Mouse (Mus musculus): ENCODE measurements around the gene Trio. TPM values are rescaled to one million over a fixed set of nuclear protein-coding genes. Genes with fewer than 3 reads are reported as not detected.

The Trio gene
- polyA plus RNA-seq, 1 experiment from 2014 or later: 45.4 TPM

DNA sequence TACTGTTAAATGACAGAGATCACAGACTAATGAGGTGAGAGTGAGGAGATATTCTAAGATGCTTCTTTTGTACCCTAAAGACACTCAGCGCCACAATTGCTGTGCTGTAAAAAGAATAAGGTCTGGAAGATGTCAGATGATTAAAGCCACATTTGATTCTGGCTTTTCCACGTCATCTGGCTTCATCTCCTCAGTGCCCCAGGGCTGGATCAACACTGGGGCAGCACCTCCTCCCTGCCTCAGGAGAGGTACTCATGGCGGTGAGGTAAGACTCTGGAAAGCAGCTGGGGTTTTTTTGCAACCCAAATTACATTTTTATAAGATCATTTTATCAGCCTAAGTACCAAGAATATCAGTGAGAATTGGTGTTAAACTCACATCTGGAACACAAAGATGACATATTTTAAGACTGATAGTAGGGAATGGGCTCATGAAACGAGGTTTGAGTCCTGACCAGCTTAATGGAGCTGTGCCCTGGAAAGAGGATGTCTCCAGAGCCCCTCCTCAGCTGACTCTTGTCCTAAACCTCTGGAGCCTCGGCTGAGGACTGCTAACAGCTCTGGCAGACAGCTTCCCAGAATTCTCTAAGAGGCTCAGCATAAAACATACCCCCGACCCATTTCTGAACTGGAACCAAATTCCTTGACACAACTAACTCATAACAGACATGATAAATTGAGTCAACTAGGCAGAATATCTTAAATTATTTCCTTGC, 210.8 kb downstream of the Trio start:
- Histone ChIP-seq H3K4me1 (ENCODE audit: control insufficient read depth, insufficient read depth, low read length) (peaks cover 8% of the 10 kb centered on the region), H3K9me3 (replicated peaks; ENCODE audit: control insufficient read depth, low read length) (no peaks in the 10 kb centered on the region), H3K27me3 (ENCODE audit: control insufficient read depth, insufficient read depth, low read length) (no peaks in the 10 kb centered on the region), H3K27ac (replicated peaks; ENCODE audit: low read depth, low read length) (peak overlapping the region; percentile 16; the same call in 1 of the 2 replicates), H3K9ac (replicated peaks; ENCODE audit: low read length) (no peak overlapping the region), H3K4me2 (ENCODE audit: low read depth, low read length) (no peak overlapping the region), H3K4me3 (ENCODE audit: low read depth, low read length) (no peak overlapping the region), H3K36me3 (replicated peaks; ENCODE audit: control insufficient read depth, insufficient read depth, low read depth, low read length) (peaks cover 3% of the 10 kb centered on the region)
- WGBS: 49% methylated on average over 6 of the region's 6 CpGs
- peak; percentile 55 for DNase-seq (ENCODE audit: low spot score)
- no peak for ATAC-seq (replicated peaks; ENCODE audit: insufficient number of reproducible peaks, low FRiP score, low TSS enrichment, low read depth)

DNA sequence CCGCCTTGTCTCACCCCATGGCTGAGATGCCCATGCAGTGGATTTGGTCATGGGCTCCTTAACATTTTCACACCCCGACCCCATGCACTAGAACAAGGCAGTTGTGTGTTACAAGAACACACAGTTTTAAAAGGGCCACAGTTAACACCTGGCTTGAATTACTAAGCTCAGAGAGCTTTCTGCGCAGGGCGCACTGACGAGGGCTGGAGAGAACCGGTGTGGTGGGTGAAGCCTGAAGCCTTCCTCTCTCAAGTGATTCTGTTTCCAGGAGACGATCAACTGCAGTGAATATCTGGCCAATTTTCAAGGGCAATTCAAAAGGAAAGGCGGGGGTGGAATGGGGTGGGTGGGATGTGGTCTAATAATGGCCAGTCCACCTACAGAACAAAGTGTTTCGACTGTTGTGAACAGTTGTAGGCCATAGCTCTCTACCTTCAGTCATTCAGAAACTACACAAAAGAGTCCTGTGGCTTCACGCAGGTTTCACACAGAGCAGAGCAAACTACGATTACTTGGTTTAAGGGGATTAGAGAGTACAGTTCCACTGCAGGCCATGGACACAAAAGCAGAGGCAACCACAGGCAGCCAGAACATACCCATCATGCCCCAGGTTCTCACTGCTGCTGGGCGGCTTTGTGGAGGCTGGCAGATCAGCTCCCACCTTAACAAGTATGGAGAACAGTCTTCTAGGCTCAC, 214.7 kb downstream of the Trio start:
- Histone ChIP-seq H3K9me3 (replicated peaks; ENCODE audit: control insufficient read depth, low read length) (no peaks in the 10 kb centered on the region), H3K9ac (replicated peaks; ENCODE audit: low read length) (no peak overlapping the region), H3K27me3 (ENCODE audit: control insufficient read depth, insufficient read depth, low read length) (no peaks in the 10 kb centered on the region), H3K4me3 (ENCODE audit: low read depth, low read length) (no peak overlapping the region), H3K4me1 (ENCODE audit: control insufficient read depth, insufficient read depth, low read length) (peaks cover 8% of the 10 kb centered on the region), H3K27ac (replicated peaks; ENCODE audit: low read depth, low read length) (peak overlapping the region; percentile 81), H3K4me2 (ENCODE audit: low read depth, low read length) (no peak overlapping the region), H3K36me3 (replicated peaks; ENCODE audit: control insufficient read depth, insufficient read depth, low read depth, low read length) (no peaks in the 10 kb centered on the region)
- ATAC-seq (replicated peaks; ENCODE audit: insufficient number of reproducible peaks, low FRiP score, low TSS enrichment, low read depth) (no peak), DNase-seq (ENCODE audit: low spot score) (peak; percentile 76)
- 37% methylated on average over 12 of the region's 12 CpGs for WGBS

DNA sequence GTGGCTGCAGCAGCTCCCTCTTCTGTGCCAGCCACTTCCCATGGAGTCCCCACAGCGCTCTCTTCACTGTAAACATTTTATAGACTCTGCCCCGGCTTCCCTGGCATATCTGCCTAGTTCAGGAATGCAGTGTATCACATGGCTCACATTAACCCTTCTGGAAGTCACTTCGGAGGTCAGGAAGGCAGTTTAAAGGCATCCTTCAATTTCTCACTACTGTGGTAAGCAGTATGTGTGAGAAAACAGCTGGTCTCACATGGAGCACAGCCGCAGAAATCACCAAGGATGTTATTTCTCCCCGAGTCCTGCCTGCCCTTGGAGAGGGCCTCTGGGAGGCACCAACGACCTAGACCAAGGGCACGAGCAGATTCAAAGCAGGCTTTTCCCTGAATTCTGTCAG, 215.4 kb downstream of the Trio start:
- 25% methylated on average over 7 of the region's 7 CpGs for WGBS
- Histone ChIP-seq H3K36me3 (replicated peaks; ENCODE audit: control insufficient read depth, insufficient read depth, low read depth, low read length) (peaks cover 3% of the 10 kb centered on the region), H3K4me3 (ENCODE audit: low read depth, low read length) (no peak overlapping the region), H3K9me3 (replicated peaks; ENCODE audit: control insufficient read depth, low read length) (no peaks in the 10 kb centered on the region), H3K27me3 (ENCODE audit: control insufficient read depth, insufficient read depth, low read length) (no peaks in the 10 kb centered on the region), H3K4me1 (ENCODE audit: control insufficient read depth, insufficient read depth, low read length) (peaks cover 8% of the 10 kb centered on the region), H3K9ac (replicated peaks; ENCODE audit: low read length) (no peak overlapping the region), H3K27ac (replicated peaks; ENCODE audit: low read depth, low read length) (peak overlapping the region; percentile 47; the same call in 1 of the 2 replicates), H3K4me2 (ENCODE audit: low read depth, low read length) (no peak overlapping the region)
- DNase-seq (ENCODE audit: low spot score) (peak; percentile 61), ATAC-seq (replicated peaks; ENCODE audit: insufficient number of reproducible peaks, low FRiP score, low TSS enrichment, low read depth) (no peak)

DNA sequence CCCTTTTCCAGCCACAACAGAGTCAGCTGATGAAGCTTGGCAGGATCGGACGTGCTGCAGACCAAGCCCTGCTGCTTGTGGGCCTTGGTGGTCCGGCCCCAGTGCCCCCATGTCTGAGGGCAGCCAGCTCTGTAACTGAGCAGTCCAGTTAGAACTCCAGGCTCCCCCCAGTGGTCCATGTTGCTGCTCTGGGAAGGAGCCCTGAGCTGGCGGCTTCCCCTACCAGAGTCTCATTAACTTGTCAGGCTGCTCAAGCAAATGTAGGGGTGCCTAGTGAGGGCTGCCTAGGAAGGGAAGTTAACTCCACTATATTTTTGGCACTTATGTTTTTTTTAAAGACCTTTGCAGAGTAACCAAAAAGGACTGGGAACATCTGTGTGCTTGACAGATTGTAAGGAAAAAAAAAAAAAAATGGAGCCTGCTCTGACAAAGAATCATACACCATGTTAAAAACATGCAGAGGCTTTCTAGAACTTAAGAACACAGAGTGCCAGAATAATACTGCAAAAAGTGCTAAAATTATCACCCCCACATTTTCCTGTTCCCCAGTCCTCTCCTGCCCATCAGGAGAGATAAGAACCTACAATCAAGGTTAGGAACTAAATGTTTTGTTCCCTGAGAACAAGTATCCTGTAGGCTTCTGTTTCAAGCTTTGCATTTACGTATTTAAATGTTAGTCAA, 216.9 kb downstream of the Trio start:
- 37% methylated on average over 5 of the region's 5 CpGs for whole genome bisulfite sequencing
- H3K4me3 ChIP-seq (ENCODE audit: low read depth, low read length): no peak overlapping the region
- H3K36me3 ChIP-seq (replicated peaks; ENCODE audit: control insufficient read depth, insufficient read depth, low read depth, low read length): peaks cover 4% of the 10 kb centered on the region
- H3K4me2 ChIP-seq (ENCODE audit: low read depth, low read length): no peak overlapping the region
- H3K4me1 ChIP-seq (ENCODE audit: control insufficient read depth, insufficient read depth, low read length): peaks cover 11% of the 10 kb centered on the region
- no peaks in the 10 kb centered on the region for H3K9me3 ChIP-seq (replicated peaks; ENCODE audit: control insufficient read depth, low read length)
- H3K27ac ChIP-seq (replicated peaks; ENCODE audit: low read depth, low read length): peak overlapping the region; percentile 75
- H3K27me3 ChIP-seq (ENCODE audit: control insufficient read depth, insufficient read depth, low read length): no peaks in the 10 kb centered on the region
- ATAC-seq (replicated peaks; ENCODE audit: insufficient number of reproducible peaks, low FRiP score, low TSS enrichment, low read depth) (no peak; the same call in 1 of the 2 replicates), DNase-seq (ENCODE audit: low spot score) (peak; percentile 65)
- no peak overlapping the region for H3K9ac ChIP-seq (replicated peaks; ENCODE audit: low read length)

DNA sequence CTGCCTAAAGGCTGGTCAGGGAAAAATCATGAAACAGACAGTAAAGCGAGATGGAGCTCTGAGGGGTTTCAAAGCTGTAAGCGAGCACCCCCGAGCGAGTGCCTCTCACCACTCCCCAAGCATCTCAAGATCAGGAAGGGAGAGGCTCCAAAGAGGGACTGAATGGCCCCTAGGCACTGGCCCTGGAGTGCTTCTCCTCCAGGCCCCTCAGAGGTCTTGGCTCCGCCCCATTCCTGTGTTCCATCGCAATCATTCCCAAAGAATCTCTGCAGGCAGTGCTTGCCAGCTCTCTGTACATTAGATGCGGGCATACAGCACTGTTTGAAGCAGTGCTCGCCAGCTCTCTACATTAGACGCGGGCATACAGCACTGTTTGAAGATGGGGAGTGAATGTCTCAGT, 219.4 kb downstream of the Trio start:
- peaks cover 4% of the 10 kb centered on the region for H3K36me3 ChIP-seq (replicated peaks; ENCODE audit: control insufficient read depth, insufficient read depth, low read depth, low read length)
- no peaks in the 10 kb centered on the region for H3K27me3 ChIP-seq (ENCODE audit: control insufficient read depth, insufficient read depth, low read length)
- no peak overlapping the region for H3K9ac ChIP-seq (replicated peaks; ENCODE audit: low read length)
- H3K9me3 ChIP-seq (replicated peaks; ENCODE audit: control insufficient read depth, low read length): no peaks in the 10 kb centered on the region
- H3K4me1 ChIP-seq (ENCODE audit: control insufficient read depth, insufficient read depth, low read length): peaks cover 16% of the 10 kb centered on the region
- H3K27ac ChIP-seq (replicated peaks; ENCODE audit: low read depth, low read length): no peak overlapping the region
- no peak overlapping the region for H3K4me3 ChIP-seq (ENCODE audit: low read depth, low read length)
- H3K4me2 ChIP-seq (ENCODE audit: low read depth, low read length): no peak overlapping the region
- WGBS: 65% methylated on average over 10 of the region's 10 CpGs
- ATAC-seq (replicated peaks; ENCODE audit: insufficient number of reproducible peaks, low FRiP score, low TSS enrichment, low read depth): peak; percentile 26
- DNase-seq (ENCODE audit: low spot score): no peak

DNA sequence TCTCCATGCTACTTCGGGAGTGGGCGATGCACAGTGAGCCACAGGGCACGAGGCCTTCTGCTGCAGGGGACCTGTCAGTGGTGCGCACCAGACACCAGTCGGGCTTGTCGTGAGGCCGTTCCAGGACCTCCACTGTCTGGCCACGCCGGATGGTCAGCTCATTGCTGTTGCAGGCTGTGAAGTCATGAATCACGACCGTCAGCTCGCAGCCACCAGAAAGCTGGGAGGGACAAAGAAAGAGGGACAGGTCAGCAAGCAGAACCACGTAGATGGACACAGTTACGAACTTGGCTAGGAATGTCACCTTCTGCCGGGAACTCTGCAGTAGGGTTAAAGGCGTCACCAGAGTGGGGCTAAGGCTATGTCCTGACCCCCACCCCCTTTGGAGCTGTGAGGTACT, 220.0 kb downstream of the Trio start:
- WGBS: 89% methylated on average over 16 of the region's 16 CpGs
- DNase-seq (ENCODE audit: low spot score): no peak
- H3K9me3 ChIP-seq (replicated peaks; ENCODE audit: control insufficient read depth, low read length): no peaks in the 10 kb centered on the region
- no peak overlapping the region for H3K4me2 ChIP-seq (ENCODE audit: low read depth, low read length)
- peaks cover 4% of the 10 kb centered on the region for H3K36me3 ChIP-seq (replicated peaks; ENCODE audit: control insufficient read depth, insufficient read depth, low read depth, low read length)
- H3K27me3 ChIP-seq (ENCODE audit: control insufficient read depth, insufficient read depth, low read length): no peaks in the 10 kb centered on the region
- no peak overlapping the region for H3K4me3 ChIP-seq (ENCODE audit: low read depth, low read length)
- H3K4me1 ChIP-seq (ENCODE audit: control insufficient read depth, insufficient read depth, low read length): peaks cover 13% of the 10 kb centered on the region
- H3K27ac ChIP-seq (replicated peaks; ENCODE audit: low read depth, low read length): no peak overlapping the region
- no peak for ATAC-seq (replicated peaks; ENCODE audit: insufficient number of reproducible peaks, low FRiP score, low TSS enrichment, low read depth)
- H3K9ac ChIP-seq (replicated peaks; ENCODE audit: low read length): no peak overlapping the region

DNA sequence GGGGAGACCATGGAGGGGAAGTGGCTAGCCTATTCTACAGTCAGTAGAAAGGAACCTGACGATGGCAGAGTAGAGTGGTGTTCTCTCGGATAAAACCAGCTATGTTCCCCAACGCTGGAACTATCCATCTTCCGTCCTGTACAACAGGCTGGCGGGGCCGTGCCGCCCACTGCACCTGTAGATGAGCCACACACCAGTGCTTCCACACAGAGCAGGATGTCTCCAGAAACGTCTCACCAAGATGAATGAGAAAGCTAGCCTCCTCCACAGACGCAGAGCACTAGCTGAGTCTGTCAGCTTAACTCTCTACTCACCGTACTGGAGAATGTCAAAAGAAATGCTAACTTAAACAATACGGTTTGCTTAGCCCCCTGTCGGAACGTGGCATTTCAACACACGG, 221.2 kb downstream of the Trio start:
- Histone ChIP-seq H3K4me2 (ENCODE audit: low read depth, low read length) (no peak overlapping the region), H3K27me3 (ENCODE audit: control insufficient read depth, insufficient read depth, low read length) (no peaks in the 10 kb centered on the region), H3K4me3 (ENCODE audit: low read depth, low read length) (no peak overlapping the region), H3K9me3 (replicated peaks; ENCODE audit: control insufficient read depth, low read length) (no peaks in the 10 kb centered on the region), H3K4me1 (ENCODE audit: control insufficient read depth, insufficient read depth, low read length) (peaks cover 9% of the 10 kb centered on the region), H3K27ac (replicated peaks; ENCODE audit: low read depth, low read length) (no peak overlapping the region), H3K9ac (replicated peaks; ENCODE audit: low read length) (no peak overlapping the region), H3K36me3 (replicated peaks; ENCODE audit: control insufficient read depth, insufficient read depth, low read depth, low read length) (peaks cover 4% of the 10 kb centered on the region)
- ATAC-seq (replicated peaks; ENCODE audit: insufficient number of reproducible peaks, low FRiP score, low TSS enrichment, low read depth): no peak; the same call in 1 of the 2 replicates
- DNase-seq (ENCODE audit: low spot score): no peak
- 75% methylated on average over 14 of the region's 14 CpGs for WGBS
